Mouse (Mus musculus): ENCODE measurements around the gene 2010111I01Rik.

- TF ChIP-seq USF1 (IDR thresholded peaks at IDR 0.05; ENCODE audit: low read depth) (no peak), POLR2A (IDR thresholded peaks at IDR 0.05; ENCODE audit: insufficient read length, low read depth) (no peak), TCF3 (IDR thresholded peaks at IDR 0.05; ENCODE audit: insufficient read length, low read depth) (no peak)
Observed at GRCm38 (mm10) chr13:63096764-63097163, 132.1 kb downstream of the 2010111I01Rik start.
